Mouse (Mus musculus) MEL (cell line): ENCODE results near the gene Lmtk3.

Experiments used
- CTCF ChIP-seq, 3 experiments: IDR thresholded peaks in 2 of 3; conservative IDR thresholded peaks in 1 of 3; 2 replicates each; pipeline ENCODE4 v1.5.1; 2011 to 2012; ENCODE audit warnings: low read length in 3 of 3, low read depth in 2 of 3, mild to moderate bottlenecking in 2 of 3, improper control_type of control experiment in 1 of 3, inconsistent platforms in 1 of 3, mixed read lengths in 1 of 3, moderate library complexity in 1 of 3; ENCODE audit not compliant: control insufficient read depth in 1 of 3, insufficient read depth in 1 of 3, poor library complexity in 1 of 3, severe bottlenecking in 1 of 3
- EP300 ChIP-seq, 2 experiments: IDR thresholded peaks; 2 replicates each; pipeline ENCODE4 v1.6.1; 2011; ENCODE audit warnings: improper control_type of control experiment in 2 of 2, low read length in 2 of 2, low read depth in 1 of 2, mild to moderate bottlenecking in 1 of 2
- GATA1 ChIP-seq: IDR thresholded peaks from 2 replicates; pipeline ENCODE4 v1.6.1; 2011; ENCODE audit warnings: low read depth, low read length, improper control_type of control experiment
- HCFC1 ChIP-seq: IDR thresholded peaks from 2 replicates; pipeline ENCODE4 v1.6.1; 2012; ENCODE audit warnings: low read depth, mild to moderate bottlenecking, inconsistent platforms, low read length, improper control_type of control experiment, moderate library complexity
- MAX ChIP-seq: IDR thresholded peaks from 2 replicates; pipeline ENCODE4 v1.6.1; 2011; ENCODE audit warnings: low read length, improper control_type of control experiment
- MAZ ChIP-seq: IDR thresholded peaks from 2 replicates; pipeline ENCODE4 v1.6.1; 2012; ENCODE audit warnings: low read depth, mild to moderate bottlenecking, inconsistent platforms, low read length, improper control_type of control experiment
- MXI1 ChIP-seq: IDR thresholded peaks from 2 replicates; pipeline ENCODE4 v1.6.1; 2011; ENCODE audit warnings: mild to moderate bottlenecking, low read depth, low read length, improper control_type of control experiment
- NELFE ChIP-seq: IDR thresholded peaks from 2 replicates; pipeline ENCODE4 v1.6.1; 2011; ENCODE audit warnings: low read depth, low read length, improper control_type of control experiment
- POLR2A ChIP-seq, 2 experiments: IDR thresholded peaks; 2 replicates each; pipeline ENCODE4 v1.6.1; 2011 to 2012; ENCODE audit warnings: low read length in 2 of 2, mild to moderate bottlenecking in 2 of 2, control low read depth in 1 of 2, improper control_type of control experiment in 1 of 2, low read depth in 1 of 2, moderate library complexity in 1 of 2; ENCODE audit not compliant: control insufficient read depth in 1 of 2, insufficient read depth in 1 of 2, poor library complexity in 1 of 2
- POLR2AphosphoS5 ChIP-seq: IDR thresholded peaks from 2 replicates; pipeline ENCODE4 v1.6.1; 2012; ENCODE audit warnings: low read depth, borderline replicate concordance, mild to moderate bottlenecking, inconsistent platforms, low read length, moderate library complexity, mixed read lengths
- SIN3A ChIP-seq: IDR thresholded peaks from 2 replicates; pipeline ENCODE4 v1.6.1; 2012; ENCODE audit warnings: low read length, improper control_type of control experiment, inconsistent platforms
- TAL1 ChIP-seq: IDR thresholded peaks from 2 replicates; pipeline ENCODE4 v1.6.1; 2012; ENCODE audit warnings: mild to moderate bottlenecking, inconsistent platforms, low read length, moderate library complexity, mixed read lengths

GRCm38 (mm10) chr7:45850661-45851060 is 67.1 kb downstream of the Lmtk3 start:
- no peak for TF ChIP-seq NELFE
- TF ChIP-seq CTCF (IDR thresholded peaks at IDR 0.05 in 2 of 3, conservative IDR thresholded peaks at IDR 0.05 in 1 of 3; ENCODE audit: control insufficient read depth in 1 of 3, insufficient read depth in 1 of 3, low read depth in 2 of 3, low read length in 3 of 3, poor library complexity in 1 of 3, severe bottlenecking in 1 of 3), result no peak
- TF ChIP-seq POLR2A (IDR thresholded peaks at IDR 0.05; ENCODE audit: control insufficient read depth in 1 of 2, insufficient read depth in 1 of 2, low read depth in 1 of 2, low read length in 2 of 2, poor library complexity in 1 of 2), result no peak
- TF ChIP-seq POLR2AphosphoS5, result no peak
- no peak for TF ChIP-seq EP300 (IDR thresholded peaks at IDR 0.05; ENCODE audit: low read depth in 1 of 2, low read length in 2 of 2)
- no peak for TF ChIP-seq MAX
- TF ChIP-seq TAL1, result no peak
- TF ChIP-seq HCFC1, result no peak
- TF ChIP-seq MAZ, result no peak
- no peak for TF ChIP-seq MXI1
- no peak for TF ChIP-seq GATA1
- TF ChIP-seq SIN3A, result no peak
